15 mouse cellular contexts compared by ENCODE assay signal in the genomic region with DNA sequence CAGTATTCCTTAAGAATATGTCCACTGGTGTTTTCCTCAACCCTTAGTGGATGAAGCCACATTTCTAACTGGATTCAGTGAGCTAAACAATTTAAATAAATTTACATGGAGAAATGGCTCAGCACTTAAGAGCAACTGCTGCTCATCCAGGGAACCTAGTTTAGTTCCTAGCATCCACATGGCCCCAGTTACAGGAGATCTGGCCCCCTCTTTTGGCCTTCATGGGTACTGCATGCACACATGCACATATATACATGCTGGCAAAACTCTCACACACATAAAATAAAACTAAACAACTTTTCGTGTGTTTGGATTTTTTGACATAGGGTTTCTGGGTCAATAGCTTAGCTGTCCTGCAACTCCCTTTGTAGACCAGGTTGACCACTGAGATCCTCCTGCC.
A peak's percentile ranks its signal among the peaks of the same experiment; 100 is the strongest.
DNase-seq lines count a peak whose midpoint lies in the region; ATAC-seq and TF ChIP-seq lines count a peak whose summit lies in the region.
"Had no signal": no experiment of that assay in that cellular context is flagged by ENCODE, and none has a peak within 500 bp of the region (broad histone marks: within the 10 kb centered on the region; RNA-seq: fewer than 3 reads in every experiment).

No protein-coding gene starts in this region.

- no peaks in the 10 kb centered on the region for H3K4me1 ChIP-seq in kidney, adult 2 months (ENCODE audit: control insufficient read depth, insufficient read depth, low read length)
- no peaks in the 10 kb centered on the region for H3K4me1 ChIP-seq in kidney, embryonic 16.5 days (ENCODE audit: insufficient read depth, low read length)
- H3K4me1 ChIP-seq in lung, postnatal 0 days (ENCODE audit: insufficient read depth, low read depth, low read length): no peaks in the 10 kb centered on the region
- no peaks in the 10 kb centered on the region for H3K4me1 ChIP-seq in ES-E14 (ENCODE audit: control insufficient read depth in 2 of 2, insufficient read depth in 2 of 2, low read length in 2 of 2, poor library complexity in 1 of 2)
- H3K4me1 ChIP-seq in cortical plate, adult 2 months (ENCODE audit: control insufficient read depth, insufficient read depth, low read length): no peaks in the 10 kb centered on the region
- H3K4me1 ChIP-seq: liver, embryonic 13.5 days; midbrain, embryonic 13.5 days had no signal

- ATAC-seq in kidney, embryonic 16.5 days (ENCODE audit: low FRiP score, low TSS enrichment): no peak
- ATAC-seq in lung, postnatal 0 days: no peak
- ATAC-seq: inflammation-experienced regulatory T-cells, adult 6 months; midbrain, embryonic 13.5 days had no signal

- no peak overlapping the region for H3K9ac ChIP-seq in kidney, embryonic 16.5 days (replicated peaks; ENCODE audit: low read length)
- no peak overlapping the region for H3K9ac ChIP-seq in lung, postnatal 0 days (replicated peaks; ENCODE audit: low read depth)
- H3K9ac ChIP-seq in ES-E14 (ENCODE audit: insufficient read depth, low read depth, low read length, poor library complexity, severe bottlenecking): no peak overlapping the region
- H3K9ac ChIP-seq: liver, embryonic 13.5 days; midbrain, embryonic 13.5 days had no signal

- TF ChIP-seq POLR2A in kidney, adult 2 months (IDR thresholded peaks at IDR 0.05; ENCODE audit: low read depth, low read length): no peak
- TF ChIP-seq POLR2A in cortical plate, adult 2 months (IDR thresholded peaks at IDR 0.05; ENCODE audit: extremely low read depth, insufficient read depth, low read length): no peak

- no peaks in the 10 kb centered on the region for H3K27me3 ChIP-seq in kidney, adult 2 months (replicated peaks; ENCODE audit: control insufficient read depth, insufficient read depth, low read length)
- H3K27me3 ChIP-seq in kidney, embryonic 16.5 days (ENCODE audit: insufficient read depth, low read length): peaks cover 2% of the 10 kb centered on the region; the same call in 1 of the 2 replicates
- no peaks in the 10 kb centered on the region for H3K27me3 ChIP-seq in lung, postnatal 0 days (replicated peaks; ENCODE audit: insufficient read depth, low read length)
- H3K27me3 ChIP-seq: liver, embryonic 13.5 days; midbrain, embryonic 13.5 days had no signal

- in situ Hi-C loops in ES-E14 (cut with MboI; ENCODE audit: low sequenced_read_pairs in 2 of 2, unreplicated experiment in 2 of 2): no loop called here

- H3K36me3 ChIP-seq in kidney, adult 2 months (ENCODE audit: control insufficient read depth, insufficient read depth, low read length): no peaks in the 10 kb centered on the region
- H3K36me3 ChIP-seq in kidney, embryonic 16.5 days (ENCODE audit: insufficient read depth, low read length): no peaks in the 10 kb centered on the region
- H3K36me3 ChIP-seq in lung, postnatal 0 days (ENCODE audit: insufficient read depth, low read length): no peaks in the 10 kb centered on the region
- no peaks in the 10 kb centered on the region for H3K36me3 ChIP-seq in ES-E14 (ENCODE audit: control insufficient read depth, insufficient read depth, low read length, poor library complexity, severe bottlenecking)
- H3K36me3 ChIP-seq: liver, embryonic 13.5 days; midbrain, embryonic 13.5 days had no signal

- 93% methylated on average over 1 of the region's 1 CpGs for WGBS in kidney, adult 2 months
- WGBS in kidney, embryonic 16.5 days: 97% methylated on average over 1 of the region's 1 CpGs
- WGBS in lung, postnatal 0 days: 77% methylated on average over 1 of the region's 1 CpGs

- no peak for DNase-seq in kidney, adult 2 months
- DNase-seq in lung, postnatal 0 days (ENCODE audit: low spot score): no peak
- no peak for DNase-seq in lung, postnatal 4 days
- peak; percentile 28 for DNase-seq in ES-E14 (ENCODE audit: low read depth, low spot score)
- DNase-seq in embryo, embryonic 11 days: no peak
- DNase-seq: cerebellum, adult 8-10 months; gastrocnemius, postnatal 25 days; heart, postnatal 4 days; liver, embryonic 13.5 days; lung, postnatal 36 days had no signal

- H3K9me3 ChIP-seq in kidney, embryonic 16.5 days (ENCODE audit: low read length): no peaks in the 10 kb centered on the region
- no peaks in the 10 kb centered on the region for H3K9me3 ChIP-seq in lung, postnatal 0 days (ENCODE audit: low read length)
- H3K9me3 ChIP-seq in ES-E14 (ENCODE audit: control insufficient read depth, insufficient read depth, low read depth, low read length): no peaks in the 10 kb centered on the region
- H3K9me3 ChIP-seq: liver, embryonic 13.5 days; midbrain, embryonic 13.5 days had no signal

- TF ChIP-seq EP300 in lung, postnatal 0 days (IDR thresholded peaks at IDR 0.05): no peak

- TF ChIP-seq CTCF in kidney, adult 2 months (conservative IDR thresholded peaks at IDR 0.05; ENCODE audit: insufficient read depth, insufficient read length, low read depth, low read length): 0 out of 2 replicates have a peak, but pooled peaks have one; percentile 16
- TF ChIP-seq CTCF in lung, postnatal 0 days (IDR thresholded peaks at IDR 0.05): peak; percentile 39
- 0 out of 2 replicates have a peak, but pooled peaks have one; percentile 1 for TF ChIP-seq CTCF in cortical plate, adult 2 months (IDR thresholded peaks at IDR 0.05; ENCODE audit: extremely low read depth, insufficient read depth, low read length)

- H3K27ac ChIP-seq in kidney, adult 2 months (ENCODE audit: insufficient read depth, low read depth, low read length): no peak overlapping the region
- H3K27ac ChIP-seq in kidney, embryonic 16.5 days (ENCODE audit: low read length): no peak overlapping the region
- H3K27ac ChIP-seq in lung, postnatal 0 days (ENCODE audit: low read length): no peak overlapping the region
- no peak overlapping the region for H3K27ac ChIP-seq in ES-E14 (ENCODE audit: insufficient read depth, low read depth, low read length, poor library complexity, severe bottlenecking)
- H3K27ac ChIP-seq in cortical plate, adult 2 months (ENCODE audit: insufficient read depth, low read length): no peak overlapping the region
- H3K27ac ChIP-seq: liver, embryonic 13.5 days; midbrain, embryonic 13.5 days had no signal

- no peak overlapping the region for H3K4me2 ChIP-seq in kidney, embryonic 16.5 days (replicated peaks; ENCODE audit: low read depth, low read length)
- H3K4me2 ChIP-seq in lung, postnatal 0 days (replicated peaks; ENCODE audit: low read depth, low read length): no peak overlapping the region
- H3K4me2 ChIP-seq: heart, embryonic 11.5 days; liver, embryonic 13.5 days; midbrain, embryonic 13.5 days had no signal

- no peak overlapping the region for H3K4me3 ChIP-seq in kidney, adult 2 months (ENCODE audit: insufficient read depth, low read depth, low read length)
- no peak overlapping the region for H3K4me3 ChIP-seq in kidney, embryonic 16.5 days (ENCODE audit: low read length)
- H3K4me3 ChIP-seq in lung, postnatal 0 days (ENCODE audit: low read depth, low read length): no peak overlapping the region
- no peak overlapping the region for H3K4me3 ChIP-seq in ES-E14 (ENCODE audit: insufficient read depth in 1 of 2, low read depth in 1 of 2, low read length in 2 of 2, poor library complexity in 1 of 2, severe bottlenecking in 1 of 2)
- H3K4me3 ChIP-seq in cortical plate, adult 2 months (ENCODE audit: insufficient read depth, low read length): no peak overlapping the region
- H3K4me3 ChIP-seq: liver, embryonic 13.5 days; midbrain, embryonic 13.5 days had no signal

TF ChIP-seq in ES-E14, 5 proteins besides CTCF, POLR2A, EP300 and RAD21:
- TF ChIP-seq MAFK (IDR thresholded peaks at IDR 0.05; ENCODE audit: insufficient read depth, low read depth, low read length) (no peak), ZC3H11A (IDR thresholded peaks at IDR 0.05; ENCODE audit: borderline replicate concordance, low read depth, low read length) (peak; percentile 65; the same call in 1 of the 2 replicates)
